Mouse (Mus musculus) layer of hippocampus, postnatal 36 days (tissue): ENCODE results near the gene Guca1b. TPM values are rescaled to one million over a fixed set of nuclear protein-coding genes. Genes with fewer than 3 reads are reported as not detected.

Source experiments
- DNase-seq, 2 experiments: peaks; one replicate each; pipeline ENCODE4 v3.0.0; 2022
- total RNA-seq, 2 experiments: library from RNA; stranded (reverse); gene quantifications; 2 replicates each; pipeline ENCODE4 v1.2.3; 2021

Guca1b gene
- total RNA-seq, result 1 to 10 TPM; 1.8 to 1.9 TPM

DNA sequence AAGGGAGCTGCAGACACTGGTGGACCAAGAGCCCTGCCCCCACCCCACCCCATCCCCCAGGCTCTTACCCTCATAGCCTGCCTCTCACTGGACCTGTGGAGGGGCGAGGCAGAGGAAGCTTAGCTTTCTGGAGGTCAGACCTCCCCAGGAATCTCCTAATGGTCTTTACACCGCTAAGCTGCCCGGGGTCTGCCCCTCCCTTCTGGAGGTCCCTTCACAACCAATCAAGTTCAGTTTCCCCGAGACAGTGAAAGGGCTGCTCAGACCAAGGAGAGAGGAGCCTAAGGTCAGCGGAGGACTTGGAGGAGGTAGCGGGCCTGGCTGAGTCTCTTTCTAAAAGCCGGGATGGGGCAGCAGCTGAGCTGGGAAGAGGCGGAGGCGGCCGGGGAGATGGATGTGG lies at the start of gene Guca1b:
Guca1b (plus strand) TSS at position 249 of the 400 bp plus-strand sequence.
- DNase-seq, result no peak

DNA sequence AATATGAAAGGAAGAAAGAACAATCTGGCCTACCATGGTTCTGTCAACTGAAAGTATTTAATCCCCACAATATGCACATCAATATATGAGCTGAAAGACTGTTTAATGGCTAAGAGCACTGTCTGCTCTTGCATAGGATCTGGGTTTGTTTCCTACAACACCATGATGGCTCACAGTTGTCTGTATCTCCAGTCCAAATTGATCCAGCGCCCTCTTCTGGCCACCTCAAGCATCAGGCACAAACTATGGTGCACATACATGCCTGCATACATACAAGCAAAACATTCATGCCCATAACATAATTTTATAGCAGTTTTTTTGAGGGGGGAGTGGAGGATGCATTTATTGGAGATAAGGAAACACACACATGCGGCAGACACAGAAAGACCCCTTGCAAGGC lies 42.1 kb upstream of the Guca1b start:
- DNase-seq, result no peak

DNA sequence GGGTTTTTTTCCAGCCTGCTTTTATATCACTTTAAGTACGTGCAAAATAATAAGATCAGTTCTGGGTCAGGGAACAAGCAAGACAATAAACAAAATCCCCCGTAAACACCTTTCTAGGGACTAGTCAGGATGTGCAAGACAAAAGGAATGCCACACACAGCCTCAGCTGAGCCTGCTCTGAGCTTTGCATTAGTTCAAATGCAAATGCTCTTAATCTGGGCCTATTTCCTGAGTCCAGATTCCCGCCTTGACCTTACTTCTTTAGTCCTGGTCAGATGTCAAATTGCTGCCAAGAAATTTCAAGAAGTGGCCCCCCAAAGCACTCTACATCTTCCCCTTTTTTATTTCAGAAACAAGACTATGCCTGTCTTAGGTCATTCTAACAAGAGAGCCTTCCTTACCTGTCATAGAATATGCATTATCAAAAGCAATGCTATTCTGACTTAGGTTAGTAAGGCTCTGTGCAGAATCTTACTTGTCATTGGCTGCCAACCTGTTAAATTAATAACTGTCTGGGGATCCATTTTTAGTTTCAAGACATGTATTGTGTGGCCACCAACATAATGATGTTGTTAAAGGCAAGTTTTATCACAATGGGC lies 35.4 kb upstream of the Guca1b start:
- DNase-seq, result no peak

DNA sequence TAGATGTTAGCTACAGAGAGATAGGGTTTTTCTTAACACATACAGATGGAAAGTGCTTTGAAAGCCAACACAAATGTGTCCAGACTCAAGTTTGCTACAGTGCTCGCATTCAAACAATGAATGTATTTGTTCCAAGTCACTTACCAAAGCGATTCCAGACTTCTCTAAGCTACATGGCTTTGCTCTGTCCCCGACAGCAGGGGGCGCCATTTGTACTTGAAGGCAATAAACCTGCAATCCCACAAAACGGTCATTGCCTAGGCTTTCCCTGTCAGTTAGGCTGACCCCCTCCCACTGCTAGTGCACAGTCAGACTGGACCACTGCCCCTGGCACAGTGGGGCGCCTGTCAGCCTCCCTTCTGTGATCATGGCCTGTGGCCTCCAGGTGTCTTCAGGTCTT lies 25.2 kb upstream of the Guca1b start:
- DNase-seq, result peak; percentile 16 to 25

DNA sequence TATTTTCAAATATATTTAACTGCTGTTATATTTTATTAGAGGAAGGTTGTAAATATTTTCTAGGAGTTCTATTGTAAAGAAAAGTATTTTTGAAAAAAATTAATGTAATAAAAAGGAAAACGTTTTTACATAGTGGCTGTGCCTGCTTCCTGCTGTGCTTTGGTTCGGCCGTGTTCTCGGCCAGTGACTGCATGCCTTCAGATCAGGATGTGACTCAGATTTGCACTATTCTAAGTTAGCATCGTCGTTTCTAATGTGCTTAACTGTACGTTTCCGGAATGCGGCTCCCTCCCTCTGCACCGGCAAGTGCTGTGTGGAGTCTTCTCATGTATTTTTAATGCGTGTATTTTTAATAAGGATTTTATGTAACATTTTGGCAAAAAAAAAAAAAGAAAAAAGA lies 23.9 kb upstream of the Guca1b start:
- DNase-seq, result no peak

DNA sequence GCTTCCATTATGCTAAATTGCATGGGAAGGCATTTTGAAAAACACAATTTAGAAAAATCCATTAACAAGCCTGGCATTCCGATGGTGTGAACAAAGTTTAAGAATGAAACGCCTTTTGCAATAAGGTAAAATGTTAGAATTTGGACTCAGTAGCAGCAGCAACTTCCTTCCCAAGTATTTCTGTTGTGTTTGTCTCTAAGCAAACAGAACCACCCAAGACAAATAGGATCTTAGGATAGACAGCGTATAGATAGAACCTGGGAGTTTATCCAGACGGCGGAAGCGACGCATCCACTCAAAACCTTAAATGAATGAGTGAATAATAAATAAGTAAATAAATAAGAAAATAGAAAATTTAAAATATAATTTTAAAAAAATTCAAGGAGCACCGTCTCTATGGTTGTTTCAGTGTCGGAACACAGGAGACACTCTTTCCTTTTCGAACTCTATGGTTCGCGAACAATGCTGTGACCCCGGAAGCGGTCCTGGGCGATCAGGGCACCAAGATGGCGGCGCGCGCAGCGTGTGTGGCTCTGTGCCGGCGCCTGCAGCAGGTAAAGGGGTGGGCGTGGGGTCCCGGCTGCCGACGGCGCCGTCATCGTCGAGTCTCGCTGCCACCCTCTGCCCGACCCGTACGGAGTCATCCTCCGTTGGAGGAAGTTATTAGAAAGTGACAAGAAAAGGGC lies 16.6 kb upstream of the Guca1b start, which contains the start of gene Mrps10:
Mrps10 (plus strand) TSS at position 487 of the 686 bp plus-strand sequence.
- DNase-seq, result peak; percentile 81 to 83

DNA sequence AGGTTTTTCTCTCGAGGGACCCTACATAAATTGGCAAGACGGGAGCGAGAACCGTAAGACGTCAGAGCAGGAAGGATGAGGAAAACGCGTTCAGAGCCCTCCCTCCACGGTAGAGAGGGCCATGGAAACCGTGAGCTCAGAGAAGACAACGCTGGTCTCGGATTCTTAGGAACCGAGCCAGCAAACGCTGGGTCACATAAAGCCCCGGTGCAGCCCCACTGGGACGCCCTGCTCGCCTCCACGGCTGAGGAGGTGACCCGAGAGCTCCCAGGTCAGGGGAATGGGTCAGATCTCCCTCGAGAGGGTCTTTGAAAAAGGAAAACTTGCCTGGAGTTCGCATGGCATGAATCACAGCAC lies 16.1 kb upstream of the Guca1b start:
- DNase-seq, result no peak

DNA sequence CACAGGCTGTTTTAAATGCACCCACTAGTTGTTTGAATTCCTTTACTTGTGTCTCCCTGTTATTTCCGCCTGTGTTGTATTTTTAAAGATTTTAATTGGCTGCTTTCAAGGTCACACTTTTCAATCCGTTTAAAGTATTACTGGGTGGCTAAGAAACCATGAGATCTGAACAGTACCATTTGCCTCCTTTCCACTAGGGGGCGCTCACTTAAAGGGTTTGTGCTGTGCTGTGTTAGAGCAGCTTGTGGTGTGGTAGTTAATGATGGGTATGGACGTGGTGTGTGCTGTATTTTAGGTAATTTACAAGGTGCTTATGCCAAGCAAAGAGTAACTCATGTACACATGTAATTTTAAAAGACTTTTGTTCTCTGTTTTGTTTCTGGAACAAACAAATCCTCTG lies 13.7 kb upstream of the Guca1b start:
- DNase-seq, result peak in 1 of 2 experiments; percentile 51

DNA sequence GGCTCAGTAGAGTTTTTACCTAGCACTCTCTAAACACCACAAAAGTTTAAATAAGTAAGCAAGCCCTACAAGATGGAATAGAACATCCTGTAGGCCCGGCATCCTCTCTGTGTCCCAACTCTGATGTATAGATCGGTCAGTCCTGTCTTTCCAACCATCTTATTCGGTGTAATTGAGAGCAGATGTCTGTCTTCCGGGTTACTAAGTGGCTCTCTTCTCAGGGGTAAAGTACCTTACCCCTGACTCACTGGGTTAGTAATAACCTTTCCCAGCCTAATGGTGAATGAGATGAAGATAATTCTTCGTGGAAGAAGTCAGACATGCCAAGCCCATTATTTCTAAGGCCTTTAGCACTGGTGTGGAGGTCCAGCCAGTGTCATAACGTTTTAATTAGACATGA lies 11.2 kb upstream of the Guca1b start:
- no peak for DNase-seq

DNA sequence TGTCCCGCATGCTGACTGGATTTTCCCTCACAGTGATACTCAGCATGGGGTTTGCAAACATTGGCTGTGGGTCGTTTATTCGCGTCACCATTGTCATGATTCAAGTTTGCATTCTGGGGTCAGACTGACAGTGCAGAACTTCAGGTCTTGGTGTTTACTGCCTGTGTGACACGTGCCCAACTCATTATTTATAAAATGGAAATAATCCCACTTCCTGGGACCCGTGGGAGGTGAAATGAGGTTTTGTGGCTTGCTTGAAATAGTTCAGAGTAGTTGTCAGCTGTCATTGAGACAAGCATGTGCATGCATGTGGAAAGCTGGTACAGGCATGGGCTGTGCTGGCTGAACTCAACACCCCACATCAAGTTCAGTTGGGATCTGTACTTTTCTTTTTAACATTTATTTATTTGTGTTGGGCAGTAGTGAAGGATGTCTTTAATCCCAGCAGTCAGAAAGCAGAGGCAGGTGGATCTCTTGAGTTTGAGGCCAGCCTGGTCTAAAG lies 8.4 kb upstream of the Guca1b start:
- no peak for DNase-seq

DNA sequence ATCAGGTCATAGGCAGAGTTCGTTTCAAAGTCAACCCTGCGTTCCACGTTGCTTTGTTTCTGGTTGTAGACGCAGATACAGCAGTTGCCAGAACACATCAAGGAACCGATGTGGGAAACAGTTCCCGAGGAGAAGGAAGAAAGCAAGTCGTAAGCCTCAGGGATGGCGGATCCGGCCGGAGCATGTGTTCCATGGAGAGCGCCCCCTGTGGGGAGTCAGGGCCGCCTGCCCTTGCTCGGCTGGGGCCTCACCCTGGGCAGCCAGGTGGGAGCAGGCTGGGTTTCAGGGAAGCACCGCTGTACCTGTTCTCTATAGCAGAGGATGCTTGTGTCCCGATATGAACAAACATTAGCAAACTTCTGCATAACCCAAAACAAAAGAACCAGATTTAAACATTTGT lies 7.1 kb upstream of the Guca1b start:
- DNase-seq, result no peak

DNA sequence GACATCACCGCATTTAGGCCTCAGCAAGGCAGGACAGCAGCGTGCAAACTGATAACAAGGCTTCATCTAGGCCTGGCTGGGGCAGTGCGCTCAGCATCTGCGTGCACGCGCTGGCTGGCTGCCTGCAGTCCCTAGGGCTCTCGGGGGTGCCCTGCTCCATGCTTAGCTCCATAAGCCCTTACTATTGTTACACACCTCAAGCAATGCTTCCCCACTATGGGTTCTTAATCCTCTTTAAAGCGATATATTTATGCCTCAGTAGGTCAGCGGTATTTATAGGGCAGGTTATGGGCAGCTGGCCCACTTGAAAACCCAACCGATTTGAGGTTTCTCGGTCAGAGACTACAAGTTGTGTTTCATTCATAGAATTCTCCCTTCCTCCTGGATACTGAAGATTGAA lies 3.3 kb upstream of the Guca1b start:
- no peak for DNase-seq

DNA sequence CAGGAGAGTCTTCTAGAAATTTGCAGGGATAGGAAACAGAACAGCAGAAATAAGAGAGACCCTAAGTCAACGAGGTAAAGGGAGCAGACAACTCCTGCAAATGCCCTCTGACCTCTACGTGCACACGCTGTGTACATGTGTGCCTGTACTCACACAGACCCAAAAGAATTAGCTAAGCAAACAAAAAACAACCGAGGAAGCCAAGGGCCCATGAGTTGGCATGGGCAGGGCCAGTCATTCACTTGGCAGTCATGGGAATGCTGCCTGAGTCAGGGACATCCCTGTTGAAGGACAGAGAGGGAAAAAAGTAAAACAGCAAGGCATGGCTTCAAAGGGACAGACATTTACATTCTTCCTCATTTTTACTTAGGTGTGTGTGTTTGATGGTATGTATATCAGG lies 1.9 kb upstream of the Guca1b start:
- DNase-seq, result no peak

DNA sequence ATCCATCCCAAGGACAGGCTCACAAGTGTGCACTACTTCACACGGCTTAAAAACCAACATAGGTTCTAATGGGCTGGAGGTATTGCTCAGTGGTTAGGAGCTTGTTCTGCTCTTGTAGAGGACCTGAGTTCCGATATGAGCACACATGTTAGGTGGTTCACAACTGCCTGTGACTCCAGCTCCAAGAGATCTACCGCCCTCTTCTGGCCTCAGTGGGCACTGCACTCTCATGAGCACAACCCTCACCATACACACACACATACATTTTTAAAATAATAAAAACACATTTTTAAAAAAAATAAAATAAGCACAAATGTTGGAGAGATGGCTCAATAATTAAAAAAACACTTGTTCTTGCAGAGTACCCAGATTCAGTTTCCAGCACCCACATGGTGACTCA lies 1.1 kb upstream of the Guca1b start:
- DNase-seq, result no peak

DNA sequence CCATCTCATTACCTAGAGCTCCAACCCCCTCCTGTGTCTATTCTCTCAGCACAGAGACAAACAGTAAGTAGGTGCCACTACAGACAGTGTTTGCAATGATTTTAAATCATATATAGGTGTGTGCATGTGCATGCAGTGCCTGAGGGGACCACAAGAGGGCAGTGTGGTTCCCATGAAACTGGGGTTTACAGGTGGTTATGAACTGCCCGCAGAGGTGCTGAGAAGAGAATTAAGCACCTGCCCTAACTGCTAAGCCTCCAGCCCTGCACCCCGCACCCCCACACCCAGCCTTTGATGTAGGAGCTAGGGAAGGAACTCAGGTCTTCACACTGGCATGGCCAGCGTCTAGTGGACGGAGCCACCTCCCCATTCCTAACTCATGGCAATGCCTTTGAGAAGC lies 1.5 kb downstream of the Guca1b start:
- DNase-seq, result no peak

DNA sequence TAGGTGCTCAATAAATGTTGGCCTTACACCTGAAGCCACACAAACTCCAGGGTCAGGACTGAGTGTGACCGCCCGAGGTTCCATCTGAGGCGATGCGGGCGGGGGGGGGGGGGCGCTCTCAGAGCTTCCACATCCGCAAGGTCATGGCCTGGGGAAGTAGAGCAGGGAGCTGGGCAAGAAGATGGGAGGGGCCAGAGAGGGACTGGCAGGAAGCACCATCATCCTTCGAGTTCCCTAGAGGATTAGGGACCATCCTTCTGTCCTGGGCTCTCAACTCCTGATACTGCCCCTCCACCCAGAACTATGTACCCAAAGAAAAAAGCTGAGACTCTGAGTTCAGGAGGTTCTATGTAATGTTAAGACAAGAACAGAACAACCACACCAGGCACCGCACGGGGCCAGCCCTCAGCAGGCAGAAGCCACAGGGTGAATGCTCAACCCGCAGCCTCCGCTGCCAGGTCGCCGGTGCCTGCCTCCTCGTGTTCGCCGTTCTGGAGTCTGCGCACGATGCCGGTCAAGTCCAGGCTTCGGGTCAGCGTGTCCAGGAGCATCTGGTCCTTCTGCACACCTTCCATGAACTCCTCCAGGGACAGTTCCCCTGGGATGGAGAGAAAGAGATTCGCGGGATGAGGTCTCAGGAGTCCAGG lies 9.2 kb downstream of the Guca1b start:
- DNase-seq, result no peak

DNA sequence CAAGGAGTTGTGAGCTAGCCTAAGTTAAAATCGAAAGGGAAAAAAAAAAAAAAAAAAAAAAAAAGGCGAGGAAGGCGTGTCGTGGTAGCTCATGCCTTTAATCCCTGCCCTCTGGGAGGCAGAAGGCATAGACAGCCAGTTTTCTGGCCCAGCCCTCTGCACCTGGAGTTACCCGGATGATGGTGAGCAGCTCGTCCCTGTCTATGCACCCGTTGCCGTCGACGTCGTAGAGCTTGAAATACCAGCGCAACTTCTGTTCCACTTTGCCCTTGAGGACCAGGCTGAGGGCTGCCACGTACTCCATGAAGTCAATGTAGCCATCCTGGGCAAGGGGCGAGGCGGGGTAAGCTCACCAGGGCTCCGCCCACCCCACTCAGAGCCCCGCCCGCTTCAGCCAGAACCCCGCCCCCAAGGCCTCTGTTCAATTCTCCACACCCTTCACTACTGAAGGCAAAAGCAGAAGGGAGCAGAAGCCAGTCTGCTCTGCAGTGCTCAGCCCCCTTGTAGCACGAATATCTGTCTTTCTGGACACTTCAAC lies 10.3 kb downstream of the Guca1b start:
- no peak for DNase-seq

DNA sequence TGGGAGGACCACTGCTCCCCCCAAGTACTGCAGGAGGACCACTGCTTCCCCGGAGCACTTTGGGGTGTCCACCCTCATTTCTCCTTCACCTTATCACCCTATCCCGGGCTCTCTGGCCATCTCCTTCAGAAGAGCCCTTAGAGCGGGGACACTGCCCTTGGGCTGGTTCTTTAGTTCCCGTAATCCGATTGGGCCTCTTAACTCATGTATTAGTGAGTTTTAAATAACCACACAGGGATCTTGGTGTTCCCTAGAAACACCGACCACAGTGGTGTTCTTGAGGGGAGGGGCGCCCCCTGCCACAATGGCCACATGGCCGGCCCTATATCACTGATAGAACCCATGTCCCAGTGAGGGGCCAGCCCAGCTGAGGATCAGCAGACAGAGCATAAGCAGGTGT lies 13.9 kb downstream of the Guca1b start:
- no peak for DNase-seq

DNA sequence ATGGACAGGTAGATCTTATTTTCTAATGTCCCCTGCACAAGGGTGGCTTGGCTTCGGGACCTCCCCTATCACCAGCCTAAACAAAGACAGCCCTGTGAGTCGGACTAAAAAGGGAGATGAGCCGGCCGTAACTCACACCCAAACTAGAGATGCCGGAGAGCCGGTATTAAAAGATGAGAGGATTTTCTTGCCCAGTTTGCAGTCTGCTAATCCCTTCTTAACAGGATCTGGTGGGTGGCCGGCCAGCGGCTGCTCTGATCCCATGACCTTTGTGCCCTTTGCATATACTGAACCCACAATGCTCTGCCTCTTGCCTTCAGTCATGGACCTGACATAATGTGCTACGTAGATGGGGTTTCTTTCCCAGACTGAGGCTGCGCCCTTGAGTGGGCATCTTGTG lies 15.3 kb downstream of the Guca1b start, which contains the start of gene Guca1a:
Guca1a (minus strand) TSS at position 134 of the 400 bp plus-strand sequence.
- no peak for DNase-seq

DNA sequence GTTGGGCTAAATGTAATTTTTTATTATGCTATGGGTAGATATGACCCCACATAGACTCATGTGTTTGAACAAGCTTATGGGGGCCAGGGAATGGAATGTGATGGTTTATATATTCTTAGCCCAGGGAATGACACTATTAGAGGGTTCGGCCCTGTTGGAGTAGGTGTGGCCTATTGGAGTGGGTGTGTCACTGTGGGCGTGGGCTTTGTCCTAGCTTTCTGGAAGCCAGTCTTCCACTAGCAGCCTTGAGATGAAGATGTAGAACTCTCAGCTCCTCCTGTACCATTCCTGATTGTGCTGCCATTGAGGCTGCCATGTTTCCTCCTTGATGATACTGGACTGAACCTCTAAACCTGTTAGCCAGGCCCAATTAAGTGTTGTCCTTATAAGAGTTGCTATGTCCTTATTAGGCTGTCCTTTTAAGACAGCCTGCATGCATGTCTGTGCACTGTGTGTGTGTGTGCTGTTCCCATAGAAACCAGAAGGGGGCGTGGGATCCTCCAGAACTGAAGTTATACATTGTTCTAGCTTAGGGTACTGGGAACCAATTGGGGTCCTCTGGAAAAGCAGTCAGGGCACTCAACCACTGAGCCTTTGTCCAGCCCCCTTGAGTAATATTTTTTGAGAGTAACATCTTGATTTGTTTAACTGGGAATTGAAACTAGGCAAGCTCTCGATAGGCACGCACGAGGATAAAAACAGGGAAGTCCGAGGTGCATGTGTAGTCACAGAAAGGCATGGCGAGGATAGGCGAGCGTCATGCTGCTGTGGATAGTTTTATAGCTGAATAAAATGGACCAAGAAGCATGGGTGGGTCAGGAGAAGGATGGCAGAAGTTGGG lies 22.7 kb downstream of the Guca1b start:
- DNase-seq, result no peak

DNA sequence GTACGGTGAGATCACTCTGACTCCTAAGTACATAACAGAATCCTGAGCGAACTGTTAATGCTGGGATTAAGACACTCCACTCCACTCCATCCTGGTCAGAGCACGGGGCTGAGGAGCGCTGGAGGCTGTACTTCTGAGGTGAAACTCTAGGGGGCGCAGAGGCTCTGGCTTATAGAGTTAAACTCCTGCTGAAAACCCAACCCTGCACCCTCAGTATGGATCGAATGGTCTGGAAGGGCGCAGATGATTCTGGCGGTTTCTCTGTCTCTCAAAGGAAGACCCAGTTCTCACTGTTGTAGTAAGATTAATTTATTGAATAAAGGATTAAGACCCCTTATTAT lies 23.3 kb downstream of the Guca1b start:
- peak; percentile 18 to 25 for DNase-seq
